Mouse (Mus musculus) MEL (cell line): ENCODE measurements around the gene Slit1. TPM values are rescaled to one million over a fixed set of nuclear protein-coding genes. Genes with fewer than 3 reads are reported as not detected.
A peak's percentile ranks its signal among the peaks of the same experiment; 100 is the strongest.

Experiments used
- DNase-seq: peaks from one replicate; pipeline ENCODE4 v3.0.0; 2011; ENCODE audit warnings: low read depth, low spot score
- H3K27ac ChIP-seq: 2 replicates; pipeline ENCODE4 v1.5.1; 2012; ENCODE audit warnings: low read depth, mild to moderate bottlenecking, control low read depth, low read length, moderate library complexity; ENCODE audit not compliant: control insufficient read depth
- H3K27me3 ChIP-seq, 2 experiments: fragments of 150-350 bp in 1 of 2; sonication (generic) in 1 of 2; 2 replicates each; pipeline ENCODE4 v1.6.1; 2012; ENCODE audit warnings: low read length in 2 of 2, mild to moderate bottlenecking in 2 of 2, improper control_type of control experiment in 1 of 2, moderate library complexity in 1 of 2; ENCODE audit not compliant: insufficient read depth in 2 of 2, control insufficient read depth in 1 of 2
- H3K36me3 ChIP-seq, 2 experiments: 2 replicates each; pipeline ENCODE4 v1.6.1; 2012 to 2014; ENCODE audit warnings: low read length in 2 of 2, improper control_type of control experiment in 1 of 2, inconsistent platforms in 1 of 2, mild to moderate bottlenecking in 1 of 2; ENCODE audit not compliant: insufficient read depth in 2 of 2, control insufficient read depth in 1 of 2
- H3K4me1 ChIP-seq, 2 experiments: fragments of 150-350 bp in 1 of 2; sonication (generic) in 1 of 2; 2 replicates each; pipeline ENCODE4 v1.6.1; 2012; ENCODE audit warnings: low read length in 2 of 2, improper control_type of control experiment in 1 of 2, mild to moderate bottlenecking in 1 of 2; ENCODE audit not compliant: insufficient read depth in 2 of 2, control insufficient read depth in 1 of 2
- H3K4me3 ChIP-seq, 2 experiments: fragments of 150-350 bp in 1 of 2; sonication (generic) in 1 of 2; 2 replicates each; pipeline ENCODE4 v1.5.1; 2012; ENCODE audit warnings: low read depth in 2 of 2, low read length in 2 of 2, mild to moderate bottlenecking in 2 of 2, moderate library complexity in 2 of 2, control low read depth in 1 of 2, improper control_type of control experiment in 1 of 2; ENCODE audit not compliant: control insufficient read depth in 1 of 2, insufficient read depth in 1 of 2
- H3K79me2 ChIP-seq: 2 replicates; pipeline ENCODE4 v1.6.1; 2012; ENCODE audit warnings: mild to moderate bottlenecking, low read length, moderate library complexity; ENCODE audit not compliant: control insufficient read depth, poor library complexity, insufficient read depth
- H3K9ac ChIP-seq: 2 replicates; pipeline ENCODE4 v1.6.1; 2012; ENCODE audit warnings: low read depth, mild to moderate bottlenecking, control low read depth, low read length, moderate library complexity; ENCODE audit not compliant: control insufficient read depth, poor library complexity, severe bottlenecking
- H3K9me3 ChIP-seq: fragments of 150-350 bp; sonication (generic); replicated peaks from 2 replicates; pipeline ENCODE4 v1.6.1; 2012; ENCODE audit warnings: mild to moderate bottlenecking, low read length, improper control_type of control experiment, moderate library complexity; ENCODE audit not compliant: insufficient read depth
- CHD1 ChIP-seq: IDR thresholded peaks from 2 replicates; pipeline ENCODE4 v1.6.1; 2012; ENCODE audit warnings: low read depth, mild to moderate bottlenecking, inconsistent platforms, low read length, improper control_type of control experiment
- CTCF ChIP-seq, 3 experiments: IDR thresholded peaks in 2 of 3; conservative IDR thresholded peaks in 1 of 3; 2 replicates each; pipeline ENCODE4 v1.5.1; 2011 to 2012; ENCODE audit warnings: low read length in 3 of 3, low read depth in 2 of 3, mild to moderate bottlenecking in 2 of 3, improper control_type of control experiment in 1 of 3, inconsistent platforms in 1 of 3, mixed read lengths in 1 of 3, moderate library complexity in 1 of 3; ENCODE audit not compliant: control insufficient read depth in 1 of 3, insufficient read depth in 1 of 3, poor library complexity in 1 of 3, severe bottlenecking in 1 of 3
- E2F4 ChIP-seq: IDR thresholded peaks from 2 replicates; pipeline ENCODE4 v1.6.1; 2011; ENCODE audit warnings: low read depth, low read length, improper control_type of control experiment, borderline replicate concordance
- ETS1 ChIP-seq: IDR thresholded peaks from 2 replicates; pipeline ENCODE4 v1.6.1; 2012; ENCODE audit warnings: low read depth, mild to moderate bottlenecking, inconsistent platforms, low read length, improper control_type of control experiment, moderate library complexity
- GABPA ChIP-seq: IDR thresholded peaks from 2 replicates; pipeline ENCODE4 v1.6.1; 2012; ENCODE audit warnings: low read depth, mild to moderate bottlenecking, inconsistent platforms, low read length, improper control_type of control experiment, moderate library complexity
- HCFC1 ChIP-seq: IDR thresholded peaks from 2 replicates; pipeline ENCODE4 v1.6.1; 2012; ENCODE audit warnings: low read depth, mild to moderate bottlenecking, inconsistent platforms, low read length, improper control_type of control experiment, moderate library complexity
- JUND ChIP-seq: IDR thresholded peaks from 2 replicates; pipeline ENCODE4 v1.6.1; 2011; ENCODE audit warnings: low read depth, mild to moderate bottlenecking, improper control_type of control experiment, low read length
- MAFK ChIP-seq: IDR thresholded peaks from 2 replicates; pipeline ENCODE4 v1.6.1; 2011; ENCODE audit warnings: low read depth, mild to moderate bottlenecking, low read length, improper control_type of control experiment, borderline replicate concordance
- MAX ChIP-seq: IDR thresholded peaks from 2 replicates; pipeline ENCODE4 v1.6.1; 2011; ENCODE audit warnings: low read length, improper control_type of control experiment
- MAZ ChIP-seq: IDR thresholded peaks from 2 replicates; pipeline ENCODE4 v1.6.1; 2012; ENCODE audit warnings: low read depth, mild to moderate bottlenecking, inconsistent platforms, low read length, improper control_type of control experiment
- MXI1 ChIP-seq: IDR thresholded peaks from 2 replicates; pipeline ENCODE4 v1.6.1; 2011; ENCODE audit warnings: mild to moderate bottlenecking, low read depth, low read length, improper control_type of control experiment
- MYC ChIP-seq: IDR thresholded peaks from 2 replicates; pipeline ENCODE4 v1.6.1; 2011; ENCODE audit warnings: low read depth, mild to moderate bottlenecking, low read length, improper control_type of control experiment, moderate library complexity
- NELFE ChIP-seq: IDR thresholded peaks from 2 replicates; pipeline ENCODE4 v1.6.1; 2011; ENCODE audit warnings: low read depth, low read length, improper control_type of control experiment
- NRF1 ChIP-seq: IDR thresholded peaks from 2 replicates; pipeline ENCODE4 v1.6.1; 2014; ENCODE audit warnings: low read depth, mild to moderate bottlenecking, inconsistent platforms, low read length, improper control_type of control experiment, moderate library complexity; ENCODE audit not compliant: poor library complexity, insufficient read depth, severe bottlenecking
- POLR2AphosphoS2 ChIP-seq: IDR thresholded peaks from 2 replicates; pipeline ENCODE4 v1.6.1; 2011; ENCODE audit warnings: low read length, improper control_type of control experiment
- POLR2AphosphoS5 ChIP-seq: IDR thresholded peaks from 2 replicates; pipeline ENCODE4 v1.6.1; 2012; ENCODE audit warnings: low read depth, borderline replicate concordance, mild to moderate bottlenecking, inconsistent platforms, low read length, moderate library complexity, mixed read lengths
- RAD21 ChIP-seq: IDR thresholded peaks from 2 replicates; pipeline ENCODE4 v1.6.1; 2011; ENCODE audit warnings: mild to moderate bottlenecking, low read depth, low read length, improper control_type of control experiment
- RCOR1 ChIP-seq: IDR thresholded peaks from 2 replicates; pipeline ENCODE4 v1.6.1; 2012; ENCODE audit warnings: low read depth, mild to moderate bottlenecking, inconsistent platforms, low read length, improper control_type of control experiment
- SIN3A ChIP-seq: IDR thresholded peaks from 2 replicates; pipeline ENCODE4 v1.6.1; 2012; ENCODE audit warnings: low read length, improper control_type of control experiment, inconsistent platforms
- SMC3 ChIP-seq: IDR thresholded peaks from 2 replicates; pipeline ENCODE4 v1.6.1; 2011; ENCODE audit warnings: low read depth, low read length, improper control_type of control experiment
- USF2 ChIP-seq, 2 experiments: IDR thresholded peaks; 2 replicates each; pipeline ENCODE4 v1.6.1; 2011 to 2012; ENCODE audit warnings: improper control_type of control experiment in 2 of 2, low read length in 2 of 2, borderline replicate concordance in 1 of 2, inconsistent platforms in 1 of 2, low read depth in 1 of 2, mild to moderate bottlenecking in 1 of 2; ENCODE audit not compliant: insufficient read depth in 1 of 2
- ZC3H11A ChIP-seq: IDR thresholded peaks from 2 replicates; pipeline ENCODE4 v1.6.1; 2012; ENCODE audit warnings: low read depth, mild to moderate bottlenecking, inconsistent platforms, low read length, improper control_type of control experiment
- ZNF384 ChIP-seq: IDR thresholded peaks from 2 replicates; pipeline ENCODE4 v1.6.1; 2012; ENCODE audit warnings: low read depth, mild to moderate bottlenecking, inconsistent platforms, low read length, improper control_type of control experiment
- polyA plus RNA-seq, 2 experiments: library from polyadenylated mRNA; stranded (reverse) in 1 of 2; unstranded in 1 of 2; fragments of >175 nt in 1 of 2; fragments of >200 nt in 1 of 2; gene quantifications; 2 replicates each; pipeline versions ENCODE4 v1.2.1 to v1.2.4; 2012; ENCODE audit warnings: low replicate concordance in 2 of 2, low read depth in 1 of 2; ENCODE audit not compliant: insufficient read length in 2 of 2, insufficient read depth in 1 of 2, missing spikeins in 1 of 2
- total RNA-seq: library from RNA; depleted of rRNA; stranded (reverse); fragments of 300-350 nt; gene quantifications from 2 replicates; pipeline ENCODE4 v1.2.3, GENCODE M21; 2012

Gene Slit1
- total and polyA plus RNA-seq, 3 experiments, result 0.04 TPM; not detected in 1

- Histone ChIP-seq H3K9ac (no peak overlapping the region), H3K4me3 (no peak overlapping the region), H3K27ac (no peak overlapping the region), H3K9me3 (no peaks in the 10 kb centered on the region), H3K4me1 (peaks cover 17 to 19% of the 10 kb centered on the region in 2 experiments), H3K79me2 (peaks cover 23% of the 10 kb centered on the region), H3K36me3 (peaks cover 3 to 40% of the 10 kb centered on the region in 2 experiments), H3K27me3 (no peaks in the 10 kb centered on the region)
- DNase-seq, result peak; percentile 59
- TF ChIP-seq SMC3, result peak; percentile 49
- peak; percentile 45 for TF ChIP-seq RAD21
- TF ChIP-seq ZNF384, result no peak
- TF ChIP-seq NRF1, result no peak
- peak; percentile 46 to 65 (median 59) for TF ChIP-seq CTCF (IDR thresholded peaks at IDR 0.05 in 2 of 3, conservative IDR thresholded peaks at IDR 0.05 in 1 of 3; ENCODE audit: control insufficient read depth in 1 of 3, insufficient read depth in 1 of 3, low read depth in 2 of 3, low read length in 3 of 3, poor library complexity in 1 of 3, severe bottlenecking in 1 of 3)
Observed at GRCm38 (mm10) chr19:41791384-41791783, 47.9 kb upstream of the Slit1 start.

- Histone ChIP-seq H3K36me3 (peaks cover 14 to 40% of the 10 kb centered on the region in 2 experiments), H3K9ac (no peak overlapping the region), H3K4me1 (peaks cover 17% of the 10 kb centered on the region in 2 experiments), H3K27me3 (no peaks in the 10 kb centered on the region), H3K27ac (no peak overlapping the region), H3K79me2 (peaks cover 13% of the 10 kb centered on the region), H3K4me3 (no peak overlapping the region), H3K9me3 (no peaks in the 10 kb centered on the region)
- no peak for DNase-seq
- no peak for TF ChIP-seq HCFC1
- no peak for TF ChIP-seq E2F4
- peak; percentile 29; the same call in 1 of the 2 replicates for TF ChIP-seq ZNF384
- no peak for TF ChIP-seq MAZ
- no peak for TF ChIP-seq MYC
- 0 out of 2 replicates have a peak, but pooled peaks have one; percentile 26 for TF ChIP-seq SIN3A
Observed at GRCm38 (mm10) chr19:41789110-41789961, 45.9 kb upstream of the Slit1 start.

DNA sequence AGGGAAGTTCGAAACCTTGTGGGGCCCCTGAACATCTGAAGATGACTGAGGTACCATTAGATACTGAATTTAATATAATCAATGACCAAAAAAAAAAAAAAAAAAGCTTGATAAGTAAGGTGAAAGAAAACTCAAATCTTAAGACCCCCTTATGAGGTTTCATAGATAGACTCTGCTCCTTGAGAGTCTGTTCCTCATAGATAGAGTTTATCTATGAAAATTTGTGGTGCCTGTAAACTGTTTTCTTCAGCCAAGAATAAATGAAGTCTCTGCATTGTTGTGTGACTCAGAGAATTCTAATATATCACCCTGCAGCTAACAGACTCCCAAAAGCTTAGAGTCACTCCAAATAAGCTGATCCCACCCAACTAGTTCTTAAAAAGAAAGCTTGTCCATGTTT lies 43.4 kb upstream of the Slit1 start:
- peaks cover under 1% of the 10 kb centered on the region; the same call in 1 of the 2 replicates for H3K79me2 ChIP-seq
- peak overlapping the region; percentile 50; the same call in 1 of the 2 replicates for H3K27ac ChIP-seq
- H3K27me3 ChIP-seq, result no peaks in the 10 kb centered on the region
- no peak overlapping the region for H3K4me3 ChIP-seq
- DNase-seq, result peak; percentile 54
- H3K9me3 ChIP-seq, result no peaks in the 10 kb centered on the region
- peaks cover 8 to 12% of the 10 kb centered on the region in 2 experiments for H3K4me1 ChIP-seq
- H3K36me3 ChIP-seq, result peaks cover 28 to 30% of the 10 kb centered on the region in 2 experiments
- H3K9ac ChIP-seq, result no peak overlapping the region
- TF ChIP-seq JUND, result no peak
- TF ChIP-seq POLR2AphosphoS5, result no peak
- no peak for TF ChIP-seq GABPA
- TF ChIP-seq SIN3A, result peak; percentile 35; the same call in 1 of the 2 replicates
- no peak for TF ChIP-seq POLR2AphosphoS2
- TF ChIP-seq SMC3, result no peak
- TF ChIP-seq MAFK, result no peak
- TF ChIP-seq NELFE, result no peak
- peak; percentile 55; the same call in 1 of the 2 replicates for TF ChIP-seq ETS1
- TF ChIP-seq RAD21, result no peak
- TF ChIP-seq RCOR1, result peak; percentile 97
- TF ChIP-seq MXI1, result no peak
- TF ChIP-seq ZC3H11A, result no peak
- no peak for TF ChIP-seq CHD1
- TF ChIP-seq USF2 (IDR thresholded peaks at IDR 0.05; ENCODE audit: borderline replicate concordance in 1 of 2, insufficient read depth in 1 of 2, low read depth in 1 of 2, low read length in 2 of 2), result no peak
- TF ChIP-seq E2F4, result no peak
- no peak for TF ChIP-seq MAX
- no peak for TF ChIP-seq CTCF (IDR thresholded peaks at IDR 0.05 in 2 of 3, conservative IDR thresholded peaks at IDR 0.05 in 1 of 3; ENCODE audit: control insufficient read depth in 1 of 3, insufficient read depth in 1 of 3, low read depth in 2 of 3, low read length in 3 of 3, poor library complexity in 1 of 3, severe bottlenecking in 1 of 3)
